Mouse (Mus musculus) erythroblast, embryonic 14.5 days (primary cell): ENCODE results near the gene Slc5a1.

Experiments used
- GATA1 ChIP-seq: IDR thresholded peaks from 2 replicates; pipeline ENCODE4 v1.6.1; 2012; ENCODE audit warnings: low read length, inconsistent platforms, mixed read lengths
- TAL1 ChIP-seq: IDR thresholded peaks from 3 replicates; pipeline ENCODE4 v1.6.1; 2012; ENCODE audit warnings: low read length, inconsistent platforms, mixed read lengths

DNA sequence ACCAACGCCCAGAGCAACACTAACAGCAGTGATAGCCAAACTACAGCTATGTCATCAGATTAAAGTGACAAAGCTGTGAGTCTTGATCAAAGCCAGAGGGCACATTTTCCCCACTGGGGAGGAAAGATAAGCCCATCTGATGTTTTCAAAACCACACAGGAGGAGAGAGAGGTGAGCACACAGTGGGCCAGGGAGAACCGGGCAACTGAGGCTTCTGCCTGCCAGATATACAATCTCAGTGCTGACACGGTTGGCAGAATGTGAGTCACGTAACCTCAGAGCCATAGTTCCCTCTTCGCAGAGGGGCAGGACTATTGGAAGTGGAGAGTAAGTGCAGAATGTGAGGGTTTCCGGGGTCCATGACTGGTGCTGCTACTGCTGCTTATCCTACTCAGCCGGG is 89.5 kb downstream of the Slc5a1 start:
- TF ChIP-seq TAL1 (no peak), GATA1 (no peak)
